In genomic region chr2:33914334-33914733, GRCm38 (mm10) we compare ENCODE assay signal across 14 mouse cellular contexts.
"Had no signal": no experiment of that assay in that cellular context is flagged by ENCODE, and none has a peak within 500 bp of the region (broad histone marks: within the 10 kb centered on the region; RNA-seq: fewer than 3 reads in every experiment).

No protein-coding gene starts in this region.

- DNase-seq: kidney, adult 11 months; kidney, adult 8-10 months; kidney, postnatal 36 days; layer of hippocampus, postnatal 36 days; liver; lung, adult 2 months; lung, postnatal 14 days; lung, postnatal 4 days; right cerebral cortex, adult 18-20 months; right cerebral cortex, postnatal 14 days; right cerebral cortex, postnatal 4 days; thymus, adult 2 months had no signal

- ATAC-seq: liver, embryonic 12.5 days; midbrain, embryonic 15.5 days had no signal
